Mouse (Mus musculus) erythroblast, adult 5-6 weeks (primary cell): ENCODE results near the gene Tmem88b. TPM values are rescaled to one million over a fixed set of nuclear protein-coding genes. Genes with fewer than 3 reads are reported as not detected.
"Not testable (repeated sequence)": the region's sequence is repeated elsewhere in the genome, so short reads cannot be mapped to it uniquely, and the experiment has no call there.

ENCODE experiments used
- ATAC-seq: replicated peaks from 2 replicates; pipeline ENCODE4 v1.8.0; 2016; ENCODE audit warnings: moderate number of reproducible peaks, mild to moderate bottlenecking, moderate TSS enrichment, inconsistent platforms; ENCODE audit not compliant: poor library complexity, low FRiP score, severe bottlenecking
- total RNA-seq, 2 experiments: library from RNA; stranded (forward) in 1 of 2; stranded (reverse) in 1 of 2; fragments of 150-400 nt in 1 of 2; fragments of 200-764, 138-1000 nt in 1 of 2; gene quantifications; 2 replicates each; pipeline versions ENCODE4 v1.2.3 to v1.2.4; 2015 to 2017; ENCODE audit warnings: low replicate concordance in 2 of 2

The Tmem88b gene
- total RNA-seq, 2 experiments from 2014 or later: 1.3 TPM; not detected in 1

DNA sequence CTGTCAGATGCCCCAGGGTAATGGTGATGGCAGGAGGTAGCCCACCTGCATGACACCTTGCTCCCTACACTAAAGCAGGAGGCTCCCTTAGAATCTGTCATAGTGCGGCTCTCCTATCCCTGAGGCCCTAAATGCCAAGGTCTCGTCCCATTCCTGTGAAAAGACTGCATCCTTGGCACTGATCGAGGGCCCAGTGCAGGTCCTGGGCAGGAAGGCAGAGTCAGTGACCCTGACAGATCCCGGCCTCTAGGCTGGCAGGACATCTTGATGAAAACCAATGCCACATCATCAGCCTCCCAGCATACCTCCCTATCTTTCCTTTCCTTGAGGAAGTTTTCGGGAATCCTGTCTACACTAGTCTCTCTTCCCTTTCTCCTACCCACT, 16.2 kb downstream of the Tmem88b start:
- ATAC-seq: no peak

DNA sequence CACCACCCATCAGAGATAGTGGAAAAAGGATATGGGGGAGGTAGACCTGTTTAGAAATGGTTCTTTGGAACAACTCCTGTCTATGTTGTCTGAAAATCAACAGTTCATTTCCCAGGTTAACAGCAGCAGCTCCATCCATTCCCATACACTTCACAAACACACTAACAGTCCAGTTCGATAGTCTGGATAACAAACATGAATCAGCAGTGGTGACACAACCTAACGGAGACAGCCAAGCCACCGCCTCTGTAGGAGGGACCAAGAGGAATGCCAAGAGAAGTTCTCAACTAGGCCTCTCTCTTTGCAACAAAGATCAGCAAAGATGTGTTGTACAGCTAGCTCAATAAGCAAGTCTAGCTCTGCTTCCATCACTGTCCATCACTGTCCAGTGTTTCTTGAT, 23.3 kb downstream of the Tmem88b start:
- peak; percentile 42; the same call in 1 of the 2 replicates for ATAC-seq

DNA sequence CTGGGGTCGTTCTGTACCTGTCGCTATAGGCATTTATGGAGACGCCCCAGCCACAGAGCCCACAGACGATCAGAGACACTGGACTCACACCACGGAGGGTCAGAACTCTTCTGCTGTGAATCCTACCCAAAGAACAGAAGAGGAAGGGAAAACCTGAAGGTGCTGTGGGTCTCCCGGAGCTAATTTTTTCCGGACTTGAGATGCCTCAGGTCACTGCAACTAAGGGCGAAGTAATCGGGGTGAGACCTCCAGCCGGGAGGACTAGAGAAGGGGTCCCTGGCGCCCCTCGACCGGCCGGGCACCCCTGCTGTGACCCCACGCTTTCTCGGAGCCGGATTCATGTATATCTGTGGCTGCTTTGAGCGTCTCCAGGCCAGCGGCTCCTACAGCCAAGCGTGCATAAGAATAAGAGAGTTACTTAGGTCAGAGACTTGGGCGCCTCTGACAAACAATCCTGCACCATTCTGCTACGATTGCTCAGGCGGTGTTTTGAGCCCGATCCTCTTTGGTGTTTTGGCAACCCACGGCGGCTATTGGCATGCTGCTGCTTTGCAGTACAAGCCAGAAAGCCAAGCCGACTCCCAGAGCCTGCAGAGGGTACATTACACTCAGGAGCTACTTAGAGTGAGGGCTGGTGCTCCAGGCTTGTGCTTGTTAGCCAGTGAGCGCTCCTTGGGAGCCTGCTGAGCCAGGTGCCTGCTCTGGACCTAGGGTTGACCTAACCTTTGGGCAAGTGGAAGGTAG, 24.1 kb downstream of the Tmem88b start:
- ATAC-seq: peak; percentile 45

DNA sequence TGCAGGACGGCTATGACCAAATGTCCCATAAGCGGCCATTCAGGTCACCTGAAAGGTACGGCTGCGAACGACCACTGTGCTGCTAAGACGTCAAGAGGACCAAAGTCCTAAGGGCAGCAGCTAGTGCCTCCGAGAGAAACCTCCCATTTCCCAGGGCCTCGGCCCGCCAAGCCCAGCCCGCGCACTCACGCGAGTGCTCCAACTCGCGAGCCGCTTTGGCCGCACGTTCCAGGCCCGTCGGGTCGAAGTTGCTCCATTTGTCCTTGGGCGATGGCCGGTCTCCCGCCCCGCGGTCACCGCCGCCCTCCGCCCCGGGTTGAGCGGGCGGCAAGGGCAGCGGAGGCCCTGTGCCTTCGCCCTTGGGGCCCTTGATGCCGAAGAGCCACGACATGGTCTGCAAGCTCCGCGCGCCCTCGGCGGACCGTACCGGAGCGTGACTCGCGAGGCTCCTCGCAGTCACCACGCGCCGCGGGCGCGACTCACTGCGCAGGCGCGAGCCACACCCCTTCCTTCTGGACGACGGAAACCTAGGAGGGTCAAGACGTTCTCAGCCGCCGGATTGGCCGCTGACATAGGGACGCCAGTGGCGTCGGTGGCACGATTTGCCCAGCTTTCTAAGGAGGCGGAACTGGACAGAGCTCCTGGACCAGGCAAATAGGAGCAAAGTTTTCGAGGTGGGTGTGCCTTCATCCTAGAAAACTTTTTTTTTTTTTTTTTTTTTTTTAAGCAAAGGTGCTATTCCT, 24.9 kb downstream of the Tmem88b start, which contains the start of gene Atad3a:
TSS of gene Atad3a (minus strand) at position 481 of the 743 bp plus-strand sequence.
- ATAC-seq: peak; percentile 97

DNA sequence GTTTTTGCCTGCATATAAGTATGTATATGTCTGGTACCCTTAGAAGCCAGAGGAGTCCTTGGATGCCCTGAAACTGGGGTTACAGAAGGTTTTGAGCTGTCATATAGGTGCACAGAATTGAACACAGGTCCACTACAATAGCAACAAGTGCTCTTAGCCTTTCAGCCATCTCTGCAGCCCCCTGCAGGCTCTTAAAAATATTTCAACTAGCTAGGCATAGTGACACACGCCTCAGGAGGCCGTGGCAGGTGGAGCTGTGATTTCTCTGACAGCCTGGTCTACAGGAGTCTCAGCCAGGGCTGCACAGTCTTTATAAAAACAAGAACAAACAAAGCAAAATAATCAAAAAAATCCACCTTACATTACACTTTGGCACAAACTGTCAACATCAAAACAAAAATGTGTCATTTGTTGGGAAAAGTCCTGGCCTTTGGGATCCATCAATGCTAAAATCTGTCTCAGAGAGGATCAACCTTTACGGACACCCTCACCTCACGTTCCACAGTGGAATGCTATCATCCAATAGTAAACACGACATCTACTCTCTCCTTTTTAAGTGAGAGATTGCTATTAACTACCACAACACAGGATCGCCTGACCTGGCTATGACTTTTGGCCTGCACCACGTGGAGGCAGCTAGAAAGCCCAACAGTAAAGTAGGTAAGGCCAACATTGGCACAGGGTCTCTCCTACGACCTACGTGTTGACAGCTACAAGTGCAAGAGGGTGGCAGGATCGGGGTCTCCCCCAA, 25.6 kb downstream of the Tmem88b start:
- ATAC-seq: no peak

DNA sequence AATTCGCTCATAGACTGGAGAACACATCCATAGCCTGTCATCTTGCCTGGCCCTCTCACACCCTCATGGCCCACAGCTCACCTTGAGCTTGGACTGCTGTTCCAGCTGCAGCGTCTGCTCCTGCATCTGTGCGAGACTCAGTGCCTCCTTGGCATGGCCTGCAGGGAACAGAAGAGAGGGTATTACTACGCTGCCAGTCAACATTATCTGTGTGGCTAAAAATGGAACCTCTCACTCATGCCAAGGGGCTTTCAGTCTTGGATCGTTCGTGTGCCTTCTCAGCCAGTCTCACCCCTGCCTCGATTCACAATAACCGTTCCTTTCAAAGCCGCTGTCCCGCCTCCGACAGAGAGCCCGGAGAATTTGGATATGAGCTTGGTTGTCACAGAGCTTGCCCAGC, 28.7 kb downstream of the Tmem88b start:
- no peak for ATAC-seq

DNA sequence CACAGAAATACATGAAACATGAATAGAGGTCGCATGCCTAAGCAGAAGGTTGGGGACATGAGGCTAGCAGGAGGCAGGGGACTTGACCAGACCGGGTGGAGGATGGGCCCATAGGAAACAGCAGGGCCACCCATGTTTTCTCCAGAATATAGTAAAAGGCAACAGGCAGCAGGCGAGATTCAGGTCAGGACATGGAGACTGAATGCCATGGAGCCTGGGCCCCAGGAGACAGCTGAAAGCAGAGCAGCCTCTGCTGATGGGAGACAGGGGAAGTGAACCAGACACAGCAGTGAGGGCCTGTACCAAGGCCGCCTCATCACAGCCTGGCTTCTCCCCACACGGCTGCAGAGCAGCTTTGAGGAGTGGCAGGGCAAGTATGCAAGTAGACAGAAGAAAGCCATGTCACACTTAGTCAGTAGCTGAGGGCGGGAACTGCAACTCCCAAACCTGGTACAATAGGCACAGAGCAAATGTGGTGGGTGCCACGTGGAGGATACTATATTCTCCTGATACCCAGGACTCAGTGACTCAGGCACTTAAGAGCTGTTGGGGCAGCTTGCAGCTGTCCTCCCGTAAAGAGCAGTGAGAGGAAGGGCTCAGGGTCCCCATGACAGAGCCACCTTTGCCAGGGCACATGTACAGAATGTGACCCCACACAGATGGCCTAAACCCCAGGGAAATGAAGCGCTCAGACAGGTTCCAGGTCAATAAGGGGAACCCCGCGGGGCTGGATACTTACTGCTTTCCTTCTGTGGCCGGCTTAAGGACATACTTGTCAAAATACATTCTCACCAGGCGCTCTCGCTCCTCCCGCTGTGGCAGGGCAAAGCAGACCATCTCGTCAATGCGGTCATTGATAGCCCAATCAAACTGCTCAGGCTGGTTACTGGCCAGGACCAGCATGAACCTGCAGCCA, 38.8 kb downstream of the Tmem88b start:
- ATAC-seq: no peak

DNA sequence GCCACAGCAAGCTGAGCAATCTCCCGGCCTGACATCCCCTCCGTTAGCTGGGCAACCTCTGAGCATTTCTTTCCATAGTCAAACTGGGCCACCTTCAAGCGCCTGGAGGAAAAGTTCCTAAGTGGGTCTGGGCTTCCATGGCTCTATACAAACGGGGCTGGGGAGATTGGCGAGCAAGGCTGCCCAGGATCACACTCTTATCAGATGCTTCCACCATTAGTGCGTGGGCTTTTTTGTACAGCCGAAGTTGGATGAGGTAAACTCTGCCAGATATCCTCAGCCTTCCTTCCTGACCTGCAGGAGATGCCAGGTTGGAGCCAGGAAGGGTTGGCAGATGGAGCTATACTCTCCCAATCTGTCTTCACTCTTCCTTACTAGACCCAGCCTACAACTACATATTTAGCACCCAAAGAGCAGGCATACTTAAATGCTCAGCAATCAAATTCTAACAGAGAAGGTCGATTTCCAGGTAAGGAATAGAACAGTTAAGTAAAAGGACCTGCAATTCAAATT, 39.6 kb downstream of the Tmem88b start:
- ATAC-seq: no peak

DNA sequence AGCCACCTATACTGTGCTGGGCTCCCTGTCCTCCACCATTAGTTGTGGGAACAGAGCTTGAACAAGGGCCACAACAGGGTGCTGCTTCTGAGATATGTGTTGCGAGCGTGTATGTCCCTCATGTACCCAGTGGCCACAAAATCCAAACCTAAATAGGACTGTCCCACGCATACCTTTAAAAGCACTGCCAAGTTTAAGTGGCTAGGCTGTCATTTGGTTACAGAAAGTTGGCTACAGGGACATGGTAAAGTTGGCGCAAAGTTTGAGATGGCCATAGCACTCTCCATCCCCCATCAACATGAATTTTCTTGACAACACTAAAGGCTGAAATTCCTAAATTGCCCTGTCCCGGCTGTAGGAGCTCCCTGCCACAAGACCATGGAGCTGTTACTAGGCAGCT, 40.5 kb downstream of the Tmem88b start:
- ATAC-seq: no peak

DNA sequence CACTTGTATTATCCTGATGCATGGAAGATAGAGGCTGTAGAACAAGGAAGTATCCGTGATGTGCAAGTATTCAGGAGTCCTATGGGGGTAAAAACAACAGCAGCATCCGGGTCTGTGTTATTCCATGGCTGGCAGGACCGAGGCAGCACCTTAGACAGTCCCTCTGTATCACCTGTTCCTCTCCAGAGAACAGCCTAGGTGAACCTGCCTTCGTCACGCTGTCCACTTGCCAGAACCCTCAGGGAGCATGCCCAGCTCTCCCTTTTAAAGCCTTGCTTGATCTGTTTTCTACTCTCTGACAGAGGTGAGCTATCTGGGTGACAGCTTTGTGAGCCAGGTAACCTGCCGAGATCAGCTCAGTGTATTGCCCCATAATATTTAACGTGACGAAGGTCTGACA, 41.2 kb downstream of the Tmem88b start:
- no peak for ATAC-seq

DNA sequence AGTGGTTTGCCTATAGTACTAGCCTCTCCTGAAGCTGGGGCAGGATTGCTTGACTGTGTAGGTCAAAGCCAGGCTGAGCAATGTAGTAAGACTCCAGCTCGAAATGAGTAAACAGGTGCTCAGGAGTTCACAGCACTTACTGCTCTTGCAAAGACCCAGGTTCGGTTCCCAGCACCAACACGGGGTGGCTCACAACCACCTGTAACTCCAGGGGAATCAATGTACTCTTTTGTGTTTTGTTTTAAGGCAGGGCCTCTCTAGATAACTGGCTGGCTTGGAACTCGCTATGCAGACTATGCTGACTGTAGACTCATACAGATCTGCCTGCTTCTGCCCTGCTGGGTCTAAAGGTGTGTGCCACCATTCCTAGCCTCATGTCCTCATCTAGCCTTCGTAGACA, 43.0 kb downstream of the Tmem88b start:
- no peak for ATAC-seq

DNA sequence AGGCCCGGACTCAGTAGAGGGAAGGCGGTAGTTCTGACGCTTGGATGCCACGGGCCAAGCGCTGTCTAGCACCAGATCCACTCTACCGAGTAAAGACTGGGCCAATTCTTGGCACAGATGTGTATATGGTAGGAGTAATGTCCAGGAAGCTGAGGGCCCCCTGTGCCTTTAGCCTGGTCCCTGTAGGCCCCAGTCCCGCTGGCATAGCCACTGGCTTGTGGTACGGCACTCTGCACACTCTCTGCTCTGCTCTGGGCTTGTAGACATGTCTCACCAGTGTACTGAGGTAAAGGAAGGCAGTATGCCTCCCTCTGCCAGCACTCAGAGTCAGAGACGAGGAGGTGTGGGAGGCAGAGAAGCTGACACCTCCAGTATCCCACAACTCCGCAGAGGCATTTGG, 45.0 kb downstream of the Tmem88b start:
- not testable (repeated sequence) for ATAC-seq

DNA sequence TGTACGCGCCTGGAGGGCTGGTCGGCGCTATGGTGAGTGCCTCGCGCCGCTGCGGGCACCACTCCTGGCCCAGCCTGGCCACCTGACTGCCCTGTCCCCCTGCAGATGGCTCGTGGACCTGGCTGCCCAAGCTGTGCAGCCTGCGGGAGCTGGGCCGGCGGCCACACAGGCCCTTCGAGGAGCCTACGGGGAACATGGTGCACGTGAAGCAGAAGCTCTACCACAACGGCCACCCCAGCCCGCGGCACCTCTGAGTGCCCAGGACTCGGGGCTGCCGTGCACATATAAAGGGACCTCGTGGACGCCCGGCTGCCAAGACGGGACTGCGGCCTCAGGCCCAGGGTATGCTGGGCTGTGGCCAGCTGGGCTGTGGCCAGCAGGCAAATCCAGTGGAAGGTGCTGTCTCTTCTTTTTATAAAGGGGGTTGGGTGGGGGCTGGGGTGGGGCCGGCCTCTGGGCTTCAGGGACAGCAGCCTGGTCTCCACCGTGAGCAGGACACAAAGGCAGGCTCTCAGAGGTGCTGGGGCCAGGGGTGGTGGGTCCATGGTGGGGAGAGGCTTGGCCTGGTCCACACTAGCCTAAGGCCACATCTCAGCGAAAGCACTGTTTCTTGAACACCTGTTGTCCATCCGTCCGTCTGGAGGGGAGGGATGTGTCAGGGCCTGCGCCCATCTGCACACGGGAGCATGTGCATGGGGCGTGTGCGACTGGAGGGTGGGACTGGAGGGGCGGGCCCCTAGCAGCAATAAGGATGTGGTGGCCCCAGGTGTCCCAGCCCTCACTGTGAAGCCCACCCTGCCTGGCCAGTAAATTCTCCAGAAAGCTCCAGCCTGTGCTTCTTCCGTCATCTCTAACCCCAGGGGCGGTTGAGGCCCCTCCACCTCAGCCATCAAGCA, 45.7 kb downstream of the Tmem88b start:
- ATAC-seq: no peak

DNA sequence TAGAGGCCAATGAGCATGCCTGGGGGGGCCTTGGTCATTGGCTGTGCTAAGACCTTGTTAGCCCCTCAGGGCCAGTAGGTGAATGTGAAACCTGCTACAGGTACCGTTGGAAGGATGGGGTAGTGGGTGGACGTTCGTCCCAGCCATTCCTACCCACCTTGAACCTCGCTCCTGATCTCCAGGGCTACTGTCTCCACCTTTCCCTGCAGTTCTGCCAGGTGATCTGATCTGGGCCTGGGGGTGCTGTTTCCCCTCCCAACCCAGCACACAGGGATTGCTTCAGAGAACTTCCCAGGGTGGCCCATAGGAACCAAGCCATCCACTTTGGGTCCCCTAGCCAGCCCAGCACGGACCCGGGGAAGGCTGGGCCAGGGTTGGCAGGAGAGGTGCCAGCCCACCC, 46.5 kb downstream of the Tmem88b start:
- no peak for ATAC-seq

DNA sequence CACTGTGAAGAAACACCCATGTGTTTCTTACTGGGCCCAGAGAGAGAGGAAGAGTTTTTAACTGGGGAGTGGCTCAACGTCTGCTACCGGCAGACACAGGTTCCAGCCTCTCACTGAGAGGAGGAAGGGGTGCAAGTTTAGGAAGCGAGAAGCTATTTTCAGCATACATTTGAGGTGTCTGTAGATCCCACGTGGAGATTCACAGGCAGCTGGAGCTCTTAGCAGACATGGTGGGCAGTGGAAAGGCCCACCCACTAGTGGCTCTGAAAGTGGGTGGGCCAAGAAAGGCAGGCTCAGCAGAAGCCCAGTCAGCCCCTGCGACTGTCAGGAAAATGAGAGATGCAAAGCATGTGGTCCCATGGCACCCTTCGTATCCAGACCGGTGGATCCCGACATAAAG, 47.4 kb downstream of the Tmem88b start:
- ATAC-seq: no peak

DNA sequence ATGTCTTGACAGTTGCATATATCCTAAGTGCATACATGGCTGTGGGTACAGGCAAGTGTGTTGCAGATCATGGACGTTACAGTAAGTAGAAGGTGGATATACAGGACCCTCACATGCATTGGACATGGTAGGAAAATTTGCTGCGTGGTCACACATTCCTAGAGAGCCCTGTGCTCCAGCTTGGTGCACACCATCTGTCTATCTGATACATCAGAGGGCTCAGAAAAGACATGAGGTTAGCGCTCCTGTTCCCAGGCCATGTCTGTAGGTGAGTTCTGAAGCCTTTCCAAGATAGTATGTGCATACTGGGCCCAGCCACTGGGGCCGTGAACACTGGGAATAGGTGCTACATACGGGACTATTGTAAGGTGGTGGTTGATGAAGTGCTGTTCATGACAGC, 49.3 kb downstream of the Tmem88b start:
- ATAC-seq: no peak

DNA sequence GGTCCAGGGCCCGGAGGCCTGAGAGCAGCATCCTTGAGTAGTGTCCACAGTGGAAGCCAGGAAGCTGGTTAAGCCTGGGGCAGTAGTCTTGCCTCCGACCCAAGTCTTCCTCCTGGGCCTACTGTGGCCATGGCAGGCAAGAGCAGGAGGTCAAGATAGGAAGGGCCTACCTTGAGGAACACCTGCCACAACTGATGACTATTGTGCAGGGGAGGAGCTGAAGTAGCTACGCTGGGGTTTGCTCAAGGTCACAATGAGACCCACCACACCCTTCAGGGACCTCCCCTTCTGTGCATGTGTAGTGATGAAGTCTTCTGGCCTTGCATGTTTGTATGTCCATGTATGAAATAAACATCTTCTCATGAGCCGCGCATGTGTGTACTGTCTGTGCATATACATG, 49.9 kb downstream of the Tmem88b start:
- ATAC-seq: no peak

DNA sequence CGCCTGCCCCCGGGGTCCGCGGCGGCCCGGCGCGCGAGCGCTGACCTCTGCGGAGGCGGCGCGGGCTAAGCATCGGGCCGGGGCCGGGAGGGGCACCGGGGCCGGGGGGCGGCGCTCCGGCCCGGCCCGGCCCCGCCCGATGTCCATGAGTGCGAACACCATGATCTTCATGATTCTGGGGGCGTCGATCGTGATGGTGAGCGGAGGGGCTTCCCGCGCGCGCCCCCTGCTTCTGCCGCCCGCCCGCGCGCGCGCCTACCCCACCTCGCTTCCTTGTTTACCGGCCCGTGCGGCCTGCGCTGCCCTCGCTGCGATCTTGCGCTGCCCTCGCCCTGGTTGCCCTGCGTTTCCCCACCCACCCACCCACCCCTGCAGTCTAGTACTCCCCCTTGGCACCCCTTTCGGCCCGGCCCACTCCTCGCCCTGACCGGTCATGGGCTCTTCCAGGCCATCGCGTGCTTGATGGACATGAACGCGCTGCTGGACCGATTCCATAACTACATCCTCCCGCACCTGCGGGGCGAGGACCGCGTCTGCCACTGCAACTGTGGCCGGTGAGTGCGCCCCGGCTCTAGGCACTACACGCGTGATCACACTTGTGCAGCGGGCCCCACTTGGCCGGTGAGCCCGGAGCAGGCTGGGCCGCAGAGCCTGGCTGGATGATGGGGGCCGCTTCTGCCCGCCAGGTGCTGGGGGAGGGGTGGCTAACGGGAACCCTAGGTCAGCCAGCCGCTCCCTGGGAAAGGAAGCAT, 50.5 kb downstream of the Tmem88b start:
- no peak for ATAC-seq
